12 mouse cellular contexts compared by ENCODE assay signal in the genomic region with DNA sequence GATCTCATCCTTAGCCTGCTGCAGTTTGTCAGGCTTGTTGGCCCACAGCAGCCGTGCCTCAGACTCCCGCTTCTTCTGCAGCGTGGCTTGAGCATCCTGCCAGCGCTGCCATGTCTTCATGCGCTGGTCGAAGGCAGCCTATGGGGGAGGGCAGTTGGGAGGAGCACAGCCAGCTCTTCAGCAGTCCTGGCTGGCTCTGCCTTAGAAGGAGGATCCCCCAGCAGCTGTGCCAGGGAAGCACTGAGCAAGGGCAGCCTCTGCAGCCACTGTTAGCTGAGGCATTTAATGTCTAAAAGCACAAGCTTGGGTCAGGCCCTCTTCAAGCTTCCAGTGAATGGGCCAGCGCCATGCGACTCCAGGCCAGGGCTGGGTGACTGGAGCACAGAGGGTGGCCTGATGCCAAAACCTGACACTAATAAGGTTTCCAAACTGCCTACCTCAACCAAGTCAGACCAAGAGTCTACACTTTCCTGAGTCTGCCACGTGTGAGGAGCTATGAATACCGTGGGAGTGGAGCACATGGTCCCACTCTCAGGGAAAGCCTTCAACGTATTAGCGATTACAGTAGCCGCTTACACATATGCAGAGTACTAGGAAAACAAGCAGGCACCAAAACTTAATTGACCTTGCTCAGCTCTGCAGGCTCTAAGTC. TPM values are rescaled to one million over a fixed set of nuclear protein-coding genes. Genes with fewer than 3 reads are reported as not detected.
A peak's percentile ranks its signal among the peaks of the same experiment; 100 is the strongest.
DNase-seq lines count a peak whose midpoint lies in the region; ATAC-seq and TF ChIP-seq lines count a peak whose summit lies in the region.
"Had no signal": no experiment of that assay in that cellular context is flagged by ENCODE, and none has a peak within 500 bp of the region (broad histone marks: within the 10 kb centered on the region; RNA-seq: fewer than 3 reads in every experiment).

No protein-coding gene starts in this region.

- peaks cover 65% of the 10 kb centered on the region for H3K36me3 ChIP-seq in hindbrain, postnatal 0 days (ENCODE audit: insufficient read depth, low read length)
- peaks cover 99% of the 10 kb centered on the region for H3K36me3 ChIP-seq in hindbrain, embryonic 10.5 days
- peaks cover 68% of the 10 kb centered on the region for H3K36me3 ChIP-seq in midbrain, postnatal 0 days (ENCODE audit: insufficient read depth, low read length)
- peaks cover 96% of the 10 kb centered on the region for H3K36me3 ChIP-seq in midbrain, embryonic 13.5 days
- H3K36me3 ChIP-seq in small intestine, adult 2 months (ENCODE audit: control insufficient read depth, insufficient read depth, low read length), result peaks cover 62% of the 10 kb centered on the region
- peaks cover 22% of the 10 kb centered on the region; the same call in 1 of the 2 replicates for H3K36me3 ChIP-seq in forebrain, embryonic 11.5 days (ENCODE audit: control insufficient read depth, insufficient read depth, low read length)

- H3K4me3 ChIP-seq in hindbrain, postnatal 0 days (ENCODE audit: low read length), result no peak overlapping the region
- H3K4me3 ChIP-seq in hindbrain, embryonic 10.5 days, result no peak overlapping the region
- H3K4me3 ChIP-seq in midbrain, postnatal 0 days (ENCODE audit: low read depth, low read length), result no peak overlapping the region
- no peak overlapping the region for H3K4me3 ChIP-seq in midbrain, embryonic 13.5 days (replicated peaks)
- H3K4me3 ChIP-seq in small intestine, adult 2 months (ENCODE audit: low read depth, low read length), result no peak overlapping the region
- no peak overlapping the region for H3K4me3 ChIP-seq in forebrain, embryonic 11.5 days (ENCODE audit: low read depth, low read length)

- 85% methylated on average over 13 of the region's 13 CpGs for WGBS in hindbrain, postnatal 0 days
- 92% methylated on average over 13 of the region's 13 CpGs for WGBS in hindbrain, embryonic 10.5 days
- WGBS in midbrain, postnatal 0 days, result 90% methylated on average over 13 of the region's 13 CpGs
- WGBS in midbrain, embryonic 13.5 days, result 90% methylated on average over 13 of the region's 13 CpGs
- WGBS in small intestine, adult 2 months, result 53% methylated on average over 13 of the region's 13 CpGs
- WGBS in forebrain, embryonic 11.5 days, result 91% methylated on average over 13 of the region's 13 CpGs

- no peak for TF ChIP-seq CTCF in hindbrain, postnatal 0 days (IDR thresholded peaks at IDR 0.05; ENCODE audit: low read depth)
- no peak for TF ChIP-seq CTCF in midbrain, postnatal 0 days (IDR thresholded peaks at IDR 0.05)
- no peak for TF ChIP-seq CTCF in small intestine, adult 2 months (IDR thresholded peaks at IDR 0.05; ENCODE audit: extremely low read depth, insufficient read length, insufficient replicate concordance, low read depth, low read length)

- no peak overlapping the region for H3K9ac ChIP-seq in hindbrain, postnatal 0 days (replicated peaks; ENCODE audit: low read length)
- H3K9ac ChIP-seq in midbrain, postnatal 0 days (replicated peaks; ENCODE audit: low read length, poor library complexity, severe bottlenecking), result no peak overlapping the region
- no peak overlapping the region for H3K9ac ChIP-seq in midbrain, embryonic 13.5 days (replicated peaks)
- no peak overlapping the region for H3K9ac ChIP-seq in forebrain, embryonic 11.5 days (ENCODE audit: low read length)

- ATAC-seq in hindbrain, postnatal 0 days, result peak; percentile 35; the same call in 1 of the 2 replicates
- ATAC-seq in midbrain, postnatal 0 days (ENCODE audit: low FRiP score), result no peak
- no peak for ATAC-seq in midbrain, embryonic 13.5 days
- ATAC-seq in forebrain, embryonic 11.5 days (replicated peaks; ENCODE audit: low FRiP score), result no peak

- H3K4me2 ChIP-seq in hindbrain, postnatal 0 days (ENCODE audit: low read depth, low read length), result no peak overlapping the region
- no peak overlapping the region for H3K4me2 ChIP-seq in midbrain, postnatal 0 days (ENCODE audit: low read depth, low read length, poor library complexity, severe bottlenecking)
- no peak overlapping the region for H3K4me2 ChIP-seq in midbrain, embryonic 13.5 days (replicated peaks)
- no peak overlapping the region for H3K4me2 ChIP-seq in forebrain, embryonic 11.5 days (ENCODE audit: low read depth, low read length, severe bottlenecking)

- TF ChIP-seq POLR2A in small intestine, adult 2 months (IDR thresholded peaks at IDR 0.05; ENCODE audit: low read depth, low read length), result no peak

- no peaks in the 10 kb centered on the region for H3K27me3 ChIP-seq in hindbrain, postnatal 0 days (ENCODE audit: insufficient read depth, low read length)
- H3K27me3 ChIP-seq in hindbrain, embryonic 10.5 days (ENCODE audit: insufficient read depth, poor library complexity, severe bottlenecking), result no peaks in the 10 kb centered on the region
- no peaks in the 10 kb centered on the region for H3K27me3 ChIP-seq in midbrain, postnatal 0 days (ENCODE audit: insufficient read depth, low read length)
- H3K27me3 ChIP-seq in midbrain, embryonic 13.5 days, result no peaks in the 10 kb centered on the region
- no peaks in the 10 kb centered on the region for H3K27me3 ChIP-seq in small intestine, adult 2 months (ENCODE audit: control insufficient read depth, insufficient read depth, low read length)
- H3K27me3 ChIP-seq in forebrain, embryonic 11.5 days (ENCODE audit: control insufficient read depth, insufficient read depth, low read length), result no peaks in the 10 kb centered on the region

- H3K9me3 ChIP-seq in hindbrain, postnatal 0 days (ENCODE audit: low read length), result no peaks in the 10 kb centered on the region
- H3K9me3 ChIP-seq in hindbrain, embryonic 10.5 days, result no peaks in the 10 kb centered on the region
- no peaks in the 10 kb centered on the region for H3K9me3 ChIP-seq in midbrain, postnatal 0 days (ENCODE audit: low read length)
- no peaks in the 10 kb centered on the region for H3K9me3 ChIP-seq in midbrain, embryonic 13.5 days
- H3K9me3 ChIP-seq in forebrain, embryonic 11.5 days (ENCODE audit: control insufficient read depth, low read length), result no peaks in the 10 kb centered on the region

- DNase-seq in adrenal gland, adult (ENCODE audit: inconsistent age in 2 of 2, low spot score in 1 of 2), result peak; percentile 38 to 69
- no peak for DNase-seq in adrenal gland, postnatal 4 days (ENCODE audit: low spot score in 2 of 2)
- peak; percentile 29 for DNase-seq in hindbrain, postnatal 0 days (ENCODE audit: low spot score)
- DNase-seq in hindbrain, embryonic 10.5 days (ENCODE audit: low spot score), result no peak
- DNase-seq in midbrain, postnatal 0 days (ENCODE audit: low spot score), result peak; percentile 26
- DNase-seq in forebrain, embryonic 11.5 days (ENCODE audit: low spot score), result no peak
- DNase-seq: gastrocnemius, postnatal 10 days; kidney, adult 11 months; liver; thymus, postnatal 14 days had no signal

- H3K4me1 ChIP-seq in hindbrain, postnatal 0 days (ENCODE audit: insufficient read depth, low read length), result no peaks in the 10 kb centered on the region
- H3K4me1 ChIP-seq in hindbrain, embryonic 10.5 days (replicated peaks), result peaks cover 20% of the 10 kb centered on the region
- no peaks in the 10 kb centered on the region for H3K4me1 ChIP-seq in midbrain, postnatal 0 days (ENCODE audit: insufficient read depth, low read length)
- H3K4me1 ChIP-seq in midbrain, embryonic 13.5 days (replicated peaks), result no peaks in the 10 kb centered on the region
- peaks cover 33% of the 10 kb centered on the region for H3K4me1 ChIP-seq in small intestine, adult 2 months (ENCODE audit: control insufficient read depth, insufficient read depth, insufficient read length, low read length)
- no peaks in the 10 kb centered on the region for H3K4me1 ChIP-seq in forebrain, embryonic 11.5 days (replicated peaks; ENCODE audit: control insufficient read depth, insufficient read depth, low read length)

- H3K27ac ChIP-seq in hindbrain, postnatal 0 days, result no peak overlapping the region
- no peak overlapping the region for H3K27ac ChIP-seq in hindbrain, embryonic 10.5 days
- H3K27ac ChIP-seq in midbrain, postnatal 0 days (ENCODE audit: low read depth, low read length), result no peak overlapping the region
- no peak overlapping the region for H3K27ac ChIP-seq in midbrain, embryonic 13.5 days
- peak overlapping the region; percentile 68 for H3K27ac ChIP-seq in small intestine, adult 2 months (ENCODE audit: insufficient read depth, low read depth, low read length)
- no peak overlapping the region for H3K27ac ChIP-seq in forebrain, embryonic 11.5 days (ENCODE audit: low read depth, low read length)

RNA-seq across cellular contexts. Expression of gene Snx22, which starts 21.2 kb away (rescaled TPM):
- 1 to 10 TPM; 1.3 to 2.9 TPM for total RNA-seq in adrenal gland, postnatal 4 days (2021)
- total RNA-seq in hindbrain, postnatal 0 days (2014; rRNA removed), result 7.1 and 8.8 TPM in 2 replicates
- polyA plus RNA-seq in hindbrain, postnatal 0 days (2015; fragmentation: Nextera tagmentation; extraction: Ambion mirVana), result 12.8 and 13.2 TPM in 2 replicates
- polyA plus RNA-seq in hindbrain, embryonic 10.5 days (2016; fragmentation: Nextera tagmentation; extraction: Ambion mirVana), result 3.5 and 4.6 TPM in 2 replicates
- total RNA-seq in midbrain, postnatal 0 days (2014; rRNA removed), result 6.7 and 7.4 TPM in 2 replicates
- polyA plus RNA-seq in midbrain, postnatal 0 days (2015; fragmentation: Nextera tagmentation; extraction: Ambion mirVana), result 9.6 and 11.1 TPM in 2 replicates
- polyA plus RNA-seq in midbrain, embryonic 13.5 days (2015; fragmentation: Nextera tagmentation; extraction: Ambion mirVana), result 4.0 and 4.9 TPM in 2 replicates
- 0.61 and 0.91 TPM in 2 replicates for polyA plus RNA-seq in small intestine, adult 2 months (2012; rRNA removed)
- polyA plus RNA-seq in forebrain, embryonic 11.5 days (2014; fragmentation: Nextera tagmentation; extraction: Ambion mirVana), result 1.6 and 2.7 TPM in 2 replicates

RNA-seq across cellular contexts. Expression of gene Ppib, which starts 30.7 kb away (rescaled TPM):
- 100 to 1,000 TPM; 441 to 449 TPM for total RNA-seq in adrenal gland, postnatal 4 days (2021)
- total RNA-seq in hindbrain, postnatal 0 days (2014; rRNA removed), result 223 and 263 TPM in 2 replicates
- polyA plus RNA-seq in hindbrain, postnatal 0 days (2015; fragmentation: Nextera tagmentation; extraction: Ambion mirVana), result 395 and 408 TPM in 2 replicates
- polyA plus RNA-seq in hindbrain, embryonic 10.5 days (2016; fragmentation: Nextera tagmentation; extraction: Ambion mirVana), result 498 and 516 TPM in 2 replicates
- total RNA-seq in midbrain, postnatal 0 days (2014; rRNA removed), result 209 and 255 TPM in 2 replicates
- 339 and 341 TPM in 2 replicates for polyA plus RNA-seq in midbrain, postnatal 0 days (2015; fragmentation: Nextera tagmentation; extraction: Ambion mirVana)
- polyA plus RNA-seq in midbrain, embryonic 13.5 days (2015; fragmentation: Nextera tagmentation; extraction: Ambion mirVana), result 338 and 358 TPM in 2 replicates
- 117 and 144 TPM in 2 replicates for polyA plus RNA-seq in small intestine, adult 2 months (2012; rRNA removed)
- 401 and 416 TPM in 2 replicates for polyA plus RNA-seq in forebrain, embryonic 11.5 days (2014; fragmentation: Nextera tagmentation; extraction: Ambion mirVana)

RNA-seq across cellular contexts. Expression of gene Snx1, which starts 35.7 kb away (rescaled TPM):
- total RNA-seq in adrenal gland, postnatal 4 days (2021), result 100 to 1,000 TPM; 107 to 111 TPM
- total RNA-seq in hindbrain, postnatal 0 days (2014; rRNA removed), result 43.4 and 50.4 TPM in 2 replicates
- polyA plus RNA-seq in hindbrain, postnatal 0 days (2015; fragmentation: Nextera tagmentation; extraction: Ambion mirVana), result 47.3 and 55.0 TPM in 2 replicates
- polyA plus RNA-seq in hindbrain, embryonic 10.5 days (2016; fragmentation: Nextera tagmentation; extraction: Ambion mirVana), result 128 and 136 TPM in 2 replicates
- total RNA-seq in midbrain, postnatal 0 days (2014; rRNA removed), result 42.3 and 47.1 TPM in 2 replicates
- 38.1 and 44.0 TPM in 2 replicates for polyA plus RNA-seq in midbrain, postnatal 0 days (2015; fragmentation: Nextera tagmentation; extraction: Ambion mirVana)
- 101 and 104 TPM in 2 replicates for polyA plus RNA-seq in midbrain, embryonic 13.5 days (2015; fragmentation: Nextera tagmentation; extraction: Ambion mirVana)
- polyA plus RNA-seq in small intestine, adult 2 months (2012; rRNA removed), result 15.1 and 32.2 TPM in 2 replicates
- 140 TPM in 2 replicates for polyA plus RNA-seq in forebrain, embryonic 11.5 days (2014; fragmentation: Nextera tagmentation; extraction: Ambion mirVana)

RNA-seq across cellular contexts. Expression of gene Ciao2a, which starts 35.7 kb away (rescaled TPM):
- total RNA-seq in adrenal gland, postnatal 4 days (2021), result 100 to 1,000 TPM; 103 TPM
- total RNA-seq in hindbrain, postnatal 0 days (2014; rRNA removed), result 25.5 and 29.4 TPM in 2 replicates
- 77.6 and 84.8 TPM in 2 replicates for polyA plus RNA-seq in hindbrain, postnatal 0 days (2015; fragmentation: Nextera tagmentation; extraction: Ambion mirVana)
- polyA plus RNA-seq in hindbrain, embryonic 10.5 days (2016; fragmentation: Nextera tagmentation; extraction: Ambion mirVana), result 138 and 149 TPM in 2 replicates
- total RNA-seq in midbrain, postnatal 0 days (2014; rRNA removed), result 27.5 and 28.2 TPM in 2 replicates
- 62.1 and 65.7 TPM in 2 replicates for polyA plus RNA-seq in midbrain, postnatal 0 days (2015; fragmentation: Nextera tagmentation; extraction: Ambion mirVana)
- polyA plus RNA-seq in midbrain, embryonic 13.5 days (2015; fragmentation: Nextera tagmentation; extraction: Ambion mirVana), result 102 and 104 TPM in 2 replicates
- polyA plus RNA-seq in small intestine, adult 2 months (2012; rRNA removed), result 5.1 and 5.3 TPM in 2 replicates
- polyA plus RNA-seq in forebrain, embryonic 11.5 days (2014; fragmentation: Nextera tagmentation; extraction: Ambion mirVana), result 149 and 161 TPM in 2 replicates

Comparison
In these comparisons a context has a peak if more than half of its experiments do, and no peak if none do; other contexts are left out.
1. DNase-seq: peak in adrenal gland, adult (2 of 2), hindbrain, postnatal 0 days (single experiment) and midbrain, postnatal 0 days (single experiment); none in adrenal gland, postnatal 4 days (0 of 2), hindbrain, embryonic 10.5 days (single experiment) and forebrain, embryonic 11.5 days (single experiment).